Mouse (Mus musculus) adrenal gland, postnatal 25 days (tissue): ENCODE measurements around the gene Snrnp48. TPM values are rescaled to one million over a fixed set of nuclear protein-coding genes. Genes with fewer than 3 reads are reported as not detected.

Experiments
- DNase-seq: peaks from one replicate; pipeline ENCODE4 v3.0.0; 2021; ENCODE audit warnings: mixed read lengths
- total RNA-seq: library from RNA; stranded (reverse); gene quantifications from 2 replicates; pipeline ENCODE4 v1.2.3, GENCODE M21; 2021

Snrnp48 gene
- total RNA-seq, 1 experiment from 2014 or later, result 27.7 TPM

DNA sequence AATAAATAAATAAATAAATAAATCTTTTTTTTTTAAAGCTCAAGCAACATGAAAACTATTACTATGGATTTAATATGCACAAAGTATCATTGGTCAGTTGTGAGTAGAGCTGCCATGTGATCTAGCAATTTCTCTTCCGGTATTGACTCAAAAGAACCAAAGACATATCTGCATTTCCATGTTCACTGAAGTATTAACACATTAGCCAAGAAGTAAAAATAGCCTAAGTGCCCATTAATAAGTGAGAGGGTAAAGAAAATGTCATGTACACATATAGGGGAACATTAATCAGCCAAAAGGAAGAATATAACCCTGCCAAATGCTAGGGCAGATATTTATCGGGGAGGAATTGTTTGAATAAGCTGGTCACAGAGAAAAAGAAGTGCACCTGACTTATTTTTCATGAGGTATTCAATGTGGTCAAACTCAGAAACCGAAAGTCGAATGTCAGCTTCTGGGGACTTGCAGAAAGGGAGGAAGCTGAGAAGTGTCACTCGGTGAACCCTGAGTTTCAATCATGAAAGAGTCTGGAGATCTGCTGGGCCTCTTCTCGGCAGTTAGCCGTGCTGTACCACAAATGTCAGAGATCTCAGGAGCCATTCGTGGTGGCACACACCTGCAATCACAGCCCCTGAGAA is 64.4 kb downstream of the Snrnp48 start:
- no peak for DNase-seq

DNA sequence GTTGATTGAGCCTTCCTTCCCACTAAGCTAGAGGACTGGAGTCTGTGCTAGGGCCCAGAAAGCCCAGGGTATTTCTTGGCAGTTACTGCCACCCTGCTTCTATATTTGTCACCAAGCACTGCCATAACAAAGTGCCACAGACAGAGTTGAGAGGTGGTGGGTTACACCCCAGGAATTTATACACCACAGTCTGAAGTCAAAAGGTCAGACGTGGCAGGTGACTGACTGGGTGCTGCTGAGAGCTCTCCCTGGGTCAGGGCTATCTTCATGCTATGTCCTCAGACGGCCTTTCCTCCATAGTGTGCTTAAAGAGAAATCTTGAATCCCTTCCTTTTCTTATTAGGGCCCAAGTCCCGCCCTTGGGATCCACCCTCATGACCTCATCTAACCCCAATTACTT is 67.9 kb downstream of the Snrnp48 start:
- no peak for DNase-seq

Other genes with a start within 250 kb of the Snrnp48 start
- 90.3 and 126 TPM in 2 replicates for gene Ssr1, start 210.7 kb upstream of the Snrnp48 start, total RNA-seq
- 38.9 and 43.3 TPM in 2 replicates for gene Riok1, start 167.9 kb upstream of the Snrnp48 start, total RNA-seq
- 2.8 and 6.7 TPM in 2 replicates for gene Cage1, start 167.9 kb upstream of the Snrnp48 start, total RNA-seq
- 1.3 and 1.6 TPM in 2 replicates for gene Dsp, start 53.6 kb upstream of the Snrnp48 start, total RNA-seq
- 7.2 and 7.8 TPM in 2 replicates for gene Bmp6, start 140.2 kb downstream of the Snrnp48 start, total RNA-seq